In the genomic region with DNA sequence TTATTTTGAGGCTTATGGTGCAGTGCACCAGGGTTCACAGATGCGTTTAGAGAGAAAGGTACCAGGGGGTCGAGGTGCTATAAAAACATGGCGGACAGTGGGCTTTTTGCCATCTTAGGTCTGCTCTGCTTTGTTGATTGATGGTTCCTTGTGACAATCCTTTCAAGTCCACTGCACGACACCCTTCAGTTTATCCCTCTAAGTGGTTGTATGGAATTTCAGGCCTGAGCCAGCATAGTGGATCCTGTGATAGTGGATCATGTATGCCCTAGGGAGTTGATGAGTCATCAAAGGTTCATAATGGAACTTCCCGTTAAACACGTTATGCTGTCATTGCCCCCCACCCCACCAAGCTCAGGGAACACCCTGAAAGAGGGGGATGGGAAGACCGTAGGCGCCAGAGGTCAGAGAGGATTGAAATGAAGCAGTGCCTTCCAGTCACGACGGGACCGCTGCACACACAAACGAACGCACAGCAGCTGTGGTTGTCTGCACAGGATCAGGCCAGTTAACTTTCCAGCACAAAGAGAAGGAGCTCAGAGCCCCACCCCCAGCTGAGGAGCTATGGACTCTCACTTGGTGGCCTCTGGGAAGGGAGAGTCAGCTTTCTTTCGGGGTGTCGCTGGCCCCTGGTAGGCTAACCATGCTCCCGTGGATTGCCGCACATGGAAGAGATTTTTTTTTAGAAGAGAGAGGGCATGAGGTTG, we compare ENCODE assay signal across 11 mouse cellular contexts. TPM values are rescaled to one million over a fixed set of nuclear protein-coding genes. Genes with fewer than 3 reads are reported as not detected.
DNase-seq lines count a peak whose midpoint lies in the region; ATAC-seq and TF ChIP-seq lines count a peak whose summit lies in the region.
"Had no signal": no experiment of that assay in that cellular context is flagged by ENCODE, and none has a peak within 500 bp of the region (broad histone marks: within the 10 kb centered on the region; RNA-seq: fewer than 3 reads in every experiment).

No protein-coding gene starts in this region.

- TF ChIP-seq POLR2A in kidney, adult 2 months (IDR thresholded peaks at IDR 0.05; ENCODE audit: low read depth, low read length), result no peak

- H3K9me3 ChIP-seq in kidney, embryonic 14.5 days (ENCODE audit: control insufficient read depth, low read length), result no peaks in the 10 kb centered on the region
- H3K9me3 ChIP-seq in embryonic facial prominence, embryonic 13.5 days, result no peaks in the 10 kb centered on the region

- no peak overlapping the region for H3K4me3 ChIP-seq in kidney, embryonic 14.5 days (ENCODE audit: low read length)
- H3K4me3 ChIP-seq in kidney, adult 2 months (ENCODE audit: insufficient read depth, low read depth, low read length), result no peak overlapping the region
- no peak overlapping the region for H3K4me3 ChIP-seq in embryonic facial prominence, embryonic 13.5 days
- H3K4me3 ChIP-seq: limb, embryonic 13.5 days had no signal

- ATAC-seq in kidney, embryonic 14.5 days (ENCODE audit: low FRiP score, low TSS enrichment), result 0 out of 2 replicates have a peak, but pooled peaks have one; percentile 32
- ATAC-seq in embryonic facial prominence, embryonic 13.5 days (ENCODE audit: insufficient number of reproducible peaks, insufficient read depth, low FRiP score, low TSS enrichment, low read depth), result no peak

- 33% methylated on average over 17 of the region's 17 CpGs for WGBS in kidney, embryonic 14.5 days
- 43% methylated on average over 17 of the region's 17 CpGs for WGBS in kidney, adult 2 months
- WGBS in embryonic facial prominence, embryonic 13.5 days, result 60% methylated on average over 17 of the region's 17 CpGs

- no peaks in the 10 kb centered on the region for H3K27me3 ChIP-seq in kidney, embryonic 14.5 days (ENCODE audit: control insufficient read depth, insufficient read depth, low read length)
- H3K27me3 ChIP-seq in kidney, adult 2 months (replicated peaks; ENCODE audit: control insufficient read depth, insufficient read depth, low read length), result no peaks in the 10 kb centered on the region
- H3K27me3 ChIP-seq in embryonic facial prominence, embryonic 13.5 days, result no peaks in the 10 kb centered on the region
- H3K27me3 ChIP-seq: limb, embryonic 13.5 days had no signal

- no peak for TF ChIP-seq CTCF in kidney, adult 2 months (conservative IDR thresholded peaks at IDR 0.05; ENCODE audit: insufficient read depth, insufficient read length, low read depth, low read length)

- H3K4me2 ChIP-seq in kidney, embryonic 14.5 days (replicated peaks; ENCODE audit: low read depth, low read length), result no peak overlapping the region
- H3K4me2 ChIP-seq in embryonic facial prominence, embryonic 13.5 days, result no peak overlapping the region
- H3K4me2 ChIP-seq: limb, embryonic 13.5 days had no signal

- no peak overlapping the region for H3K9ac ChIP-seq in kidney, embryonic 14.5 days (ENCODE audit: low read depth, low read length)
- no peak overlapping the region for H3K9ac ChIP-seq in embryonic facial prominence, embryonic 13.5 days
- H3K9ac ChIP-seq: limb, embryonic 13.5 days had no signal

- 0 out of 2 replicates have a peak, but pooled peaks cover 7% of the 10 kb centered on the region for H3K4me1 ChIP-seq in kidney, embryonic 14.5 days (ENCODE audit: control insufficient read depth, insufficient read depth, low read length)
- no peaks in the 10 kb centered on the region for H3K4me1 ChIP-seq in kidney, adult 2 months (ENCODE audit: control insufficient read depth, insufficient read depth, low read length)
- H3K4me1 ChIP-seq in embryonic facial prominence, embryonic 13.5 days, result peaks cover 14% of the 10 kb centered on the region

- H3K36me3 ChIP-seq in kidney, embryonic 14.5 days (ENCODE audit: control insufficient read depth, insufficient read depth, low read length), result no peaks in the 10 kb centered on the region
- H3K36me3 ChIP-seq in kidney, adult 2 months (ENCODE audit: control insufficient read depth, insufficient read depth, low read length), result no peaks in the 10 kb centered on the region
- H3K36me3 ChIP-seq in embryonic facial prominence, embryonic 13.5 days, result no peaks in the 10 kb centered on the region
- H3K36me3 ChIP-seq: limb, embryonic 13.5 days had no signal

- DNase-seq in kidney, adult 2 months, result no peak
- peak; percentile 3 for DNase-seq in right cerebral cortex, postnatal 14 days
- DNase-seq in right cerebral cortex, postnatal 4 days, result no peak
- DNase-seq in gastrocnemius, postnatal 4 days (ENCODE audit: low spot score in 2 of 2), result no peak
- DNase-seq in adrenal gland, postnatal 25 days, result no peak
- DNase-seq: adrenal gland, postnatal 10 days; heart, postnatal 36 days had no signal

- H3K27ac ChIP-seq in kidney, embryonic 14.5 days (ENCODE audit: low read depth, low read length), result no peak overlapping the region
- H3K27ac ChIP-seq in kidney, adult 2 months (ENCODE audit: insufficient read depth, low read depth, low read length), result no peak overlapping the region
- H3K27ac ChIP-seq in embryonic facial prominence, embryonic 13.5 days, result peak overlapping the region; percentile 33; the same call in 1 of the 2 replicates
- H3K27ac ChIP-seq: limb, embryonic 13.5 days; macrophage had no signal

RNA-seq across cellular contexts. Expression of gene Parvg, which starts 42.0 kb away (rescaled TPM):
- 0.70 and 0.94 TPM in 2 replicates for polyA plus RNA-seq in kidney, embryonic 14.5 days (2014; fragmentation: Nextera tagmentation; extraction: Ambion mirVana)
- polyA plus RNA-seq in kidney, adult 2 months (2012; rRNA removed), result 1.5 and 4.5 TPM in 2 replicates
- polyA plus RNA-seq in embryonic facial prominence, embryonic 13.5 days (2015; fragmentation: Nextera tagmentation; extraction: Ambion mirVana), result 1.3 and 1.5 TPM in 2 replicates
- total RNA-seq in gastrocnemius, postnatal 4 days (2021), result 1 to 10 TPM; 2.8 to 3.8 TPM
- 1.9 and 3.6 TPM in 2 replicates for total RNA-seq in adrenal gland, postnatal 25 days (2021)
